Mouse (Mus musculus) ES-E14 (cell line): ENCODE measurements around the gene Gpc2. TPM values are rescaled to one million over a fixed set of nuclear protein-coding genes. Genes with fewer than 3 reads are reported as not detected.
A peak's percentile ranks its signal among the peaks of the same experiment; 100 is the strongest.

ENCODE experiments used
- DNase-seq: peaks from one replicate; pipeline ENCODE4 v3.0.0-alpha.2; 2013; ENCODE audit warnings: low read depth, low spot score
- H3K27ac ChIP-seq: 2 replicates; pipeline ENCODE4 v1.5.1; 2012; ENCODE audit warnings: low read depth, mild to moderate bottlenecking, low read length, moderate library complexity, mixed read lengths; ENCODE audit not compliant: poor library complexity, insufficient read depth, severe bottlenecking
- H3K36me3 ChIP-seq: 2 replicates; pipeline ENCODE4 v1.6.1; 2012; ENCODE audit warnings: mild to moderate bottlenecking, low read length, moderate library complexity, mixed read lengths; ENCODE audit not compliant: control insufficient read depth, poor library complexity, insufficient read depth, severe bottlenecking
- H3K4me1 ChIP-seq, 2 experiments: fragments of 150-350 bp in 1 of 2; sonication (generic) in 1 of 2; 2 replicates each; pipeline ENCODE4 v1.6.1; 2012; ENCODE audit warnings: low read length in 2 of 2, mild to moderate bottlenecking in 1 of 2, mixed read lengths in 1 of 2; ENCODE audit not compliant: control insufficient read depth in 2 of 2, insufficient read depth in 2 of 2, poor library complexity in 1 of 2
- H3K4me3 ChIP-seq, 2 experiments: fragments of 150-350 bp in 1 of 2; sonication (generic) in 1 of 2; 2 replicates each; pipeline ENCODE4 v1.5.1; 2012; ENCODE audit warnings: low read length in 2 of 2, low read depth in 1 of 2, mild to moderate bottlenecking in 1 of 2, mixed read lengths in 1 of 2; ENCODE audit not compliant: insufficient read depth in 1 of 2, poor library complexity in 1 of 2, severe bottlenecking in 1 of 2
- H3K9ac ChIP-seq: 2 replicates; pipeline ENCODE4 v1.6.1; 2012; ENCODE audit warnings: low read depth, mild to moderate bottlenecking, low read length, mixed read lengths; ENCODE audit not compliant: poor library complexity, insufficient read depth, severe bottlenecking
- H3K9me3 ChIP-seq: fragments of 150-350 bp; sonication (generic); 2 replicates; pipeline ENCODE4 v1.6.1; 2012; ENCODE audit warnings: low read depth, mild to moderate bottlenecking, low read length; ENCODE audit not compliant: control insufficient read depth, insufficient read depth
- CHD2 ChIP-seq: IDR thresholded peaks from 2 replicates; pipeline ENCODE4 v1.6.1; 2014; ENCODE audit warnings: mild to moderate bottlenecking, low read depth, low read length, inconsistent platforms
- HCFC1 ChIP-seq: IDR thresholded peaks from 2 replicates; pipeline ENCODE4 v1.6.1; 2012; ENCODE audit warnings: low read length, inconsistent platforms, borderline replicate concordance; ENCODE audit not compliant: insufficient read depth
- MAFK ChIP-seq: IDR thresholded peaks from 2 replicates; pipeline ENCODE4 v1.6.1; 2014; ENCODE audit warnings: mild to moderate bottlenecking, low read depth, low read length, inconsistent platforms; ENCODE audit not compliant: insufficient read depth
- ZC3H11A ChIP-seq: IDR thresholded peaks from 2 replicates; pipeline ENCODE4 v1.6.1; 2012; ENCODE audit warnings: low read depth, mild to moderate bottlenecking, inconsistent platforms, low read length, borderline replicate concordance
- ZNF384 ChIP-seq: IDR thresholded peaks from 2 replicates; pipeline ENCODE4 v1.6.1; 2012; ENCODE audit warnings: low read depth, low read length, inconsistent platforms
- in situ Hi-C, 2 experiments: fragments of 600-800 bp; cut with MboI; formaldehyde crosslinking; loops; one replicate each; pipeline ENCODE4 v1.15.1; 2025; ENCODE audit warnings: low sequenced_read_pairs in 2 of 2, inconsistent platforms in 1 of 2; ENCODE audit not compliant: unreplicated experiment in 2 of 2
- total RNA-seq: library from RNA; depleted of rRNA; stranded (reverse); fragments of 300-350 nt; gene quantifications from 2 replicates; pipeline ENCODE4 v1.2.3, GENCODE M21; 2012; rRNA removed

Gene Gpc2
- 14.9 and 20.2 TPM in 2 replicates for total RNA-seq

GRCm38 (mm10) chr5:138279585-138280424 lies at the start of gene Gpc2, which contains the start of the genes Gm43720 and Stag3:
TSS of gene Gpc2 (minus strand) at chr5:138280005.
TSS of gene Gm43720 (minus strand) at chr5:138279958.
TSS of gene Stag3 (plus strand) at chr5:138280240.
- no peak within 1 kb of the TSS; the same call in 1 of the 2 replicates for H3K27ac ChIP-seq
- in situ Hi-C loops = no loop called here
- peak within 1 kb of the TSS; percentile 81 for H3K9ac ChIP-seq
- H3K4me3 ChIP-seq = peak within 1 kb of the TSS; percentile 70 to 81
- DNase-seq = peak; percentile 99
- H3K36me3 ChIP-seq = peaks cover 4% of the 10 kb centered on the region; the same call in 1 of the 2 replicates
- no peaks in the 10 kb centered on the region for H3K9me3 ChIP-seq
- TF ChIP-seq ZNF384 = no peak
- peak; percentile 66; the same call in 1 of the 2 replicates for TF ChIP-seq HCFC1
- no peak for TF ChIP-seq MAFK
- peaks cover 2 to 9% of the 10 kb centered on the region in 2 experiments; a peak in 2 of 4 replicates for H3K4me1 ChIP-seq

GRCm38 (mm10) chr5:138312795-138313194 lies 33.0 kb upstream of the Gpc2 start:
- no peak for DNase-seq
- Histone ChIP-seq H3K27ac (no peak overlapping the region), H3K4me3 (no peak overlapping the region), H3K36me3 (peaks cover 12% of the 10 kb centered on the region), H3K9ac (no peak overlapping the region), H3K4me1 (no peaks in the 10 kb centered on the region), H3K9me3 (no peaks in the 10 kb centered on the region)
- in situ Hi-C loops = no loop called here
- TF ChIP-seq MAFK = no peak
- no peak for TF ChIP-seq ZNF384

GRCm38 (mm10) chr5:138299613-138300012 lies 19.8 kb upstream of the Gpc2 start:
- TF ChIP-seq HCFC1 = no peak
- TF ChIP-seq ZC3H11A = no peak
- no peak for TF ChIP-seq MAFK
- no peak for TF ChIP-seq CHD2
- TF ChIP-seq ZNF384 = no peak
- in situ Hi-C loops = no loop called here
- no peak overlapping the region for H3K4me3 ChIP-seq

GRCm38 (mm10) chr5:138294158-138294557 lies 14.4 kb upstream of the Gpc2 start:
- no peak for TF ChIP-seq HCFC1
- TF ChIP-seq CHD2 = no peak
- no peak for TF ChIP-seq ZNF384
- no peak for TF ChIP-seq ZC3H11A
- TF ChIP-seq MAFK = no peak
- peaks cover 21% of the 10 kb centered on the region for H3K36me3 ChIP-seq
- no peak overlapping the region for H3K9ac ChIP-seq
- H3K4me3 ChIP-seq = no peak overlapping the region
- no peak for DNase-seq
- no peaks in the 10 kb centered on the region for H3K4me1 ChIP-seq
- H3K27ac ChIP-seq = no peak overlapping the region
- in situ Hi-C loops = no loop called here
- no peaks in the 10 kb centered on the region for H3K9me3 ChIP-seq

More at GRCm38 (mm10) chr5:138299613-138300012, 19.8 kb upstream of the Gpc2 start:
- H3K27ac ChIP-seq = no peak overlapping the region
- DNase-seq = no peak
- H3K9me3 ChIP-seq = no peaks in the 10 kb centered on the region
- H3K4me1 ChIP-seq = no peaks in the 10 kb centered on the region
- H3K36me3 ChIP-seq = peaks cover 45% of the 10 kb centered on the region
- no peak overlapping the region for H3K9ac ChIP-seq
